Mouse (Mus musculus) monocyte, adult 5-6 weeks (primary cell): ENCODE data around the gene Olfr875. TPM values are rescaled to one million over a fixed set of nuclear protein-coding genes. Genes with fewer than 3 reads are reported as not detected.

Experiments
- total RNA-seq: library from RNA; stranded (forward); fragments of 200-1000, 200-491, 200-594 nt; gene quantifications from 3 replicates; pipeline ENCODE4 v1.2.3, GENCODE M21; 2017

The Olfr875 gene
- total RNA-seq, 1 experiment from 2014 or later: not detected

Other genes starting within 250 kb of the Olfr875 start
- gene Esam, start 243.8 kb upstream of the Olfr875 start, total RNA-seq: 3.2 TPM in 1 of 3 replicates, not detected in the others
- gene Vsig2, start 232.6 kb upstream of the Olfr875 start, total RNA-seq: not detected in 3 replicates
- gene Nrgn, start 219.0 kb upstream of the Olfr875 start, total RNA-seq: 6.3 to 35.0 TPM (median 6.9 TPM) in 3 replicates
- 4.1 to 10.4 TPM (median 4.7 TPM) in 3 replicates for gene Siae, start 216.2 kb upstream of the Olfr875 start, total RNA-seq
- gene Spa17, start 158.1 kb upstream of the Olfr875 start, total RNA-seq: 1.3 to 3.3 TPM in 2 of 3 replicates, not detected in the other
- 27.0 to 51.1 TPM (median 38.1 TPM) in 3 replicates for gene Tbrg1, start 114.5 kb upstream of the Olfr875 start, total RNA-seq
- gene Panx3, start 102.6 kb upstream of the Olfr875 start, total RNA-seq: not detected in 3 replicates
- gene Olfr160, start 55.6 kb upstream of the Olfr875 start, total RNA-seq: not detected in 3 replicates
- not detected in 3 replicates for gene Olfr874, start 26.8 kb upstream of the Olfr875 start, total RNA-seq
- gene Olfr876, start 31.2 kb downstream of the Olfr875 start, total RNA-seq: not detected in 3 replicates
- gene Olfr877, start 82.4 kb downstream of the Olfr875 start, total RNA-seq: not detected in 3 replicates
- not detected in 3 replicates for gene Olfr145, start 124.9 kb downstream of the Olfr875 start, total RNA-seq
- gene Olfr878, start 146.0 kb downstream of the Olfr875 start, total RNA-seq: not detected in 3 replicates
- gene Olfr881, start 220.0 kb downstream of the Olfr875 start, total RNA-seq: 0.38 TPM in 1 of 3 replicates, not detected in the others